Mouse (Mus musculus) megakaryocyte, embryonic 14.5 days (primary cell): ENCODE results near the gene Nmu.

Experiments
- FLI1 ChIP-seq: IDR thresholded peaks from 2 replicates; pipeline ENCODE4 v1.6.1; 2012; ENCODE audit warnings: low read length, inconsistent platforms, mixed read lengths
- GATA1 ChIP-seq: IDR thresholded peaks from 3 replicates; pipeline ENCODE4 v1.6.1; 2012; ENCODE audit warnings: mixed read lengths, low read length, inconsistent platforms, borderline replicate concordance

DNA sequence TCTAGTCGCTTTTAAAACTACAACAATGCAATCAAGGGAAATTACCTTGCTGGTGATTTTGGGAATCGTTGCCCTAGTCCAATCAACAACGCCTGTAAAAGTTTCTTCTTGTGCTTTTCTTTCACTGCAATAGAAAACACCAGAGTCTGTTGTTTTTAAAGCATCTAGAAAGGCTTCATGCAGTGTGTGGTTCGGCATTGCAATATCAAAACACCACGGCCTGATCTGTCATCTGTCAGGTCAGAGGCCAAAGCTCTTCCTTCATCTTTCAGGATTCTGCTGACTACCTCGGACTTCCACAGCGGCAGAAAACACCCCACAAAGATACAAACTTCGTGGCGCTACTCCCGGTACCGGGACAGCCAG is 60.2 kb downstream of the Nmu start:
- TF ChIP-seq GATA1 (no peak), FLI1 (no peak)
